Mouse (Mus musculus) frontal cortex, adult 2 months (tissue): ENCODE data around the gene Lgals7. TPM values are rescaled to one million over a fixed set of nuclear protein-coding genes. Genes with fewer than 3 reads are reported as not detected.

Experiments used
- DNase-seq, 2 experiments: peaks; one replicate each; pipeline ENCODE4 v3.0.0; 2022; ENCODE audit warnings: low spot score in 1 of 2; ENCODE audit errors: extremely low spot score in 1 of 2
- polyA plus RNA-seq: library from polyadenylated mRNA; depleted of rRNA; stranded (reverse); fragments of >200 nt; gene quantifications from 2 replicates; pipeline ENCODE4 v1.2.3, GENCODE M21; 2012

The Lgals7 gene
- polyA plus RNA-seq, 1 experiment = 0.70 TPM

GRCm38 (mm10) chr7:28829821-28830220 lies 33.8 kb upstream of the Lgals7 start:
- DNase-seq = no peak

DNA sequence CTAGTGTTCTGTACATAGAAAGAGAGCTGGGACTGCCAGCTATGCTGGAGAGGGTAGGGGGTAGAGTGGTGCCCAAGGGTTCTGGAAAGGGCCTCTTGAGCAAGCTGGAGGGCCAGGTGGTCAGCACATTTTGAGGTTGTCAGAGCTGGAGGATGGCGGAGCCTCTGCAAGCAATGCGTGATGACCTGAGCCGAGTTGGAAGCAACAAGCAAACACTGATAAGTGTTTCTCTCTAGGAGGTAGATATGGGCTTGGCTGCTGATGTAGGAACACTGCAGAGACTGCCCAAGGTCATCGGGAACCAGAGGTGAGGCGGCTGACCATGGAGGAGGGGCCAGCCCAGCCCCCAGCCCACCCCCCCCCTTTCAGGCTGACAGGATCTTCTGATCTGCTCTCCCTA lies 32.7 kb upstream of the Lgals7 start:
- no peak for DNase-seq

- DNase-seq = peak in 1 of 2 experiments; percentile 0
These were observed 32.1 kb upstream of the Lgals7 start for GRCm38 (mm10) chr7:28831411-28832125.

DNA sequence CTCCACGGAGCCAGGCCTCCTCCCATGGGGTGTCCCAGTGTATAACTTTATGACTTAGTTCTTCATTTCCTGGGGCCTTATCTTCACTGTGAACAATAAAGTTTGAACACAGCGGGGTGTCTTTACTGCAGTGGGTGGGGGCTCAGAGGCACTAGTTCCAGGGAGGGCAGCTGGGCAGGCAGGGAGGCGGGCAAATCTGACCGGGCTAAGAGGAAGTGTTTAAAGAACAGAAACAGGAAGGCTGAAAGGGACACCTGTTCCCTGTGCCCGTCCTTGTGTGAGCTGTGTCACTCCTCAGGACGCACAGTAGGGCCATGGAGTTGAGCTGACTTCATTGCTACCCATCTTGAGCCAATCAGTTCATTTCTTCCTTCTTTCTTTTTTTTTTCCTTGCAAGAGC lies 31.5 kb upstream of the Lgals7 start:
- no peak for DNase-seq

DNA sequence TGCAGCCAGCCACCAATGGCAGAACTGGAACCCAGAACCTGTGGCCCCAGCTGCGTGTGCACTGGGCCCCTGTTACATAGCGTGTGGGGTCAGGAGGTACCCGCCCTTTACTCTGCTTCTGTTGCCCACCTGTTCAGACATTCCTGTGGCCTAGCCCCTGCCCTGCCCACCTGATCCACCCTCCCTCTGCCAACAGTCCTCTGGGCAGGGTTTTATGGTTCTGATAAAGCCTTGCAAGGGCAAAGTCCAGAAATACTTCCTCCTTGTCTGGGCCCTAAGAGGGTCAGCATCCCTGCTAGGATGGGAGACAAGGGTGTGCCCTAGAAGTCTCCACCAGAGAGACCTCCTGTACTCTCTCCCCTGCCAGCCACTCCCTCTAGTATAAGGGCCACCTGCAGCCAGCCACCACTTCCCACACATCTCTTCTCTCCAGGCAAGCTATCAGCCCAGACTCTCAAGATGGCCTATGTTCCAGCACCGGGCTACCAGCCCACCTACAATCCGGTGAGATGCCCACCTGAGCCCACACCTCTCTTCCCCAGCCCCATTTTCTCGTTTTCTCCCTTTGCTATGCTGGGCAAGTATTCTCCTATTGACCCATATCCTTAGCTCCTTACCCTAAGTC lies 29.8 kb upstream of the Lgals7 start, which contains the start of gene Lgals4:
TSS of gene Lgals4 (plus strand) at position 132 of the 625 bp plus-strand sequence.
- no peak for DNase-seq

GRCm38 (mm10) chr7:28836936-28837335 lies 26.7 kb upstream of the Lgals7 start:
- DNase-seq = no peak

GRCm38 (mm10) chr7:28838331-28838730 lies 25.3 kb upstream of the Lgals7 start:
- no peak for DNase-seq

GRCm38 (mm10) chr7:28847273-28847672 lies 16.4 kb upstream of the Lgals7 start:
- DNase-seq = no peak

- no peak for DNase-seq
These were observed 13.9 kb upstream of the Lgals7 start for GRCm38 (mm10) chr7:28849700-28850236.

GRCm38 (mm10) chr7:28850642-28851041 lies 13.0 kb upstream of the Lgals7 start:
- DNase-seq = no peak

- DNase-seq = no peak
These were observed 3.7 kb upstream of the Lgals7 start for GRCm38 (mm10) chr7:28859953-28860352.

GRCm38 (mm10) chr7:28860898-28861297 lies 2.8 kb upstream of the Lgals7 start:
- DNase-seq = no peak

DNA sequence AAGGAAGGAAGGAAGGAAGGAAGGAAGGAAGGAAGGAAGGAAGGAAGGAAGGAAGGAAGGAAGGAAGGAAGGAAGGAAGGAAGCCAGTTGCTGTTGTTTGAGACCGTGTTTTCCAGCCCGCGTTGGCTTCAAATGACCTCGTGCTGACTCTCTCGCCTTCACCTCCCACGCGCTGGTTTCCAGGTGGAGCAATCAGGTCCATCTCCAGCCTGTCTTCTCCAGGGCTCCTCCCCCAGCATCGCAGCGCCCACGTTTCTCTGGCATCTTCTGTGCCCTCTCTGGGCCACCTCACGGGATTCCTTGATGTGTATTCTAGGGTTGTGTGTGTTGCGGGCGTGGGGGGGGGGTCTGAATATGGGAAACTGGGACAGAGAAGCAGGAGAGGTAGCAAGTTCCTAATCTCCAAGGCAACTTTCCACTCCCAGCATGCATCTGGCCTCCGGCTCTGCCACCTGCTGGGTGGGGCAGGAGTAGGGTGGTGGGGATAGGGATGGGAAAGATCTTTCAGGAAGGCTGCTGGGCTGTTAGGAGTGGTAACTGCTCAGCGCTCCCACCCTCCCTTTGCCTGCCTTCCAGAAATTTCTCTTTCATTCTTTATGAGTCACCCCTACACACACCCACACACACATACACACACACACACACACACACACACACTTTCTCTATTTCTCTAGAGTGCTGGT lies 695 bp upstream of the Lgals7 start:
- DNase-seq = peak; percentile 57 to 77

- DNase-seq = no peak
These were observed 666 bp downstream of the Lgals7 start for GRCm38 (mm10) chr7:28864288-28864750.

DNA sequence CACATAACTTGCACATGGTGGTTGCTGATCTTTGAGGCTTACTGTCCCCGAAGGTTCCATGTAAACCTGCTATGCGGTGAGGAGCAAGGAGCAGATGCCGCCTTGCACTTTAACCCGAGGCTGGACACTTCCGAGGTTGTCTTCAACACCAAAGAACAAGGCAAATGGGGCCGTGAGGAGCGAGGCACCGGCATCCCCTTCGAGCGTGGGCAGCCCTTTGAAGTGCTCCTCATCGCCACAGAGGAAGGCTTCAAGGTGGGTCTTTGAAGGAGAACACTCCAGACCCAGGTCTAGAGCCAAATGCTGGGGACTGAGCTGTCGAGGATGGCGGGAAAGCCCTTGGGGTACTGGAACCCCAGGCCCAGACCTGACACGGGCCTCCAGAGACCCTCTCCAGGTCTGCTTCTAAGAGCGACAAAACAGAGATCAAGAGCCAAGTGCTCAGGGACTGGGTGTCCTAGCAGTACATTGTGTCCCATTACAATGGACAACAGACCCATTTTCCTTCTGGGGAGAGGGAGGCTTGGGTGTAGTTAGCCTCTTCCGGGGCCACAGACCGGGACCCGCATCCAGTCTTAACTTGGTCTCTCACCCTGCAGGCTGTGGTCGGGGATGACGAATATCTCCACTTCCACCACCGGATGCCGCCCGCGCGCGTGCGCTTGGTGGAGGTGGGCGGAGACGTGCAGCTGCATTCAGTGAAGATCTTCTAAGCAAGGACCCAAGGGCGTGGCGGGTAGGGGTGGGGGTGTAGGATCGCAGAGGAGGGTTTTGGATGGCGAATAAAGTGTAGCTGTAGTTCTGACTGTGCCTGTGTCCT lies 2.0 kb downstream of the Lgals7 start:
- peak; percentile 69 to 91 for DNase-seq

DNA sequence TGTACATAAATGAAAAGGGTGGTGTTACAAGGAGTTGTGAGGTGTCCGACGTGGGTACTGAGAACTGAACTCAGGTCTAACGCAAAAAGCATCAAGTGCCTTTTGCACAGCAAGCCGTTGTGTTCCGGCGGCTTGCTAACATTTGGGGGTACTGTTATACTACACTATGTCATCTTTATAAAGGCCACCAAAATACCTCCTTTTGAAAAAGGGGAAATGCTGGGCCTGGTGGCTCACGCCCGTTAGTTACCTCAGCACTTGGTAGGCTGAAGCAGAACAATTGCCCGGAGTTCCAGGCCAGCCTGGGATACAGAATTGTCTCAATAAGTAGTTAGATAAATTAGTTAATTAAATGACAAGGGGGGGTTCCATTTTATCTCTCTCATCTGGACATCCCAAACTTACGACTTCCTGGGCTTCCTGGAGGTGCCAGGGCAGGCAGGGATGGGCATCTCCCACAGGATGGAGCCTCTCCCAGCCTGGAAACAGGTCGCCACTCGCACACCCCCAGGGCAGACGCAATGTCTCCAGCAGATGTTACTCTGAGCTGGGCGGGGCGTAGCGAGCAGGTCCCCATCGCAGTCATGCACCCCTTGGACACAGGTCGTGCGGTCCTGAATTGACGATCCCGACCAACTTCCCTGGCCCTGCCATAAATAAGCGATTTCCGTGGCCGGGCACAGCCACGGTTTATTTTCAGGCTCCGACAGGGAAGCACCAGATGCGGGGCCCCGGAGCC lies 3.3 kb downstream of the Lgals7 start:
- no peak for DNase-seq

DNA sequence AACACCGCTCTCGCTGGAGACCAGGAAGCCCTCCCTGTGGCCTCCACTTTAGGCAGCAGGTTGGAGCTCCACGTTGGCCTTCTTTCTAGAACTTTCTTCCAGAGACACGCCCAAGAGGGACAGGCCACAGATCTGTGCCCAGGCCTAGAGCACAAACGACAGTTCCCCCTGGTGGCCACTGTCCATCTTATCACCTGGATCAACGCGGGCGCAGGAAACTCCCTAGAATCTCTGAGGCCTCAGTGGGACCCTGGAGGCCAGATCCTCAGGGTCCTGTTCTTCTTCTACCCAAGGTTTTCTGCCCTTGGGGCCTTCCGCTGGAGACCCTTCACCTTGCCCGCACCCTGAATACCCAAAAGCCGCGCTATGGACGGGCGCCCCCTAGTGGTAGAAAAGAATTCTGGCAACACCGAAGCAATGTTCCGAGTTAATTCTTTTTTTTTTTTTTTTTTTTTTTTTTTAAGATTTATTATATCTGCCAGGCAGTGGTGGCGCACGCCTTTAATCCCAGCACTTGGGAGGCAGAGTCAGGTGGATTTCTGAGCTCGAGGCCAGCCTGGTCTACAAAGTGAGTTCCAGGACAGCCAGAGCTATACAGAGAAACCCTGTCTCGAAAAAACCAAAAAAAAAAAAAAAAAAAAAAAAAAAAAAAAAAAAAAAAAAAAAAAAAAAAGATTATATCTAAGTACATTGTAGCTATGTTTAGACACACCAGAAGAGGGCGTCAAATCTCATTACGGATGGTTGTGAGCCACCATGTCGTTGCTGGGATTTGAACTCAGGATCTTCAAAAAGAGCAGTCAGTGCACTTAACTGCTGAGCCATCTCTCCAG lies 4.1 kb downstream of the Lgals7 start:
- peak in 1 of 2 experiments; percentile 77 for DNase-seq

- no peak for DNase-seq
These were observed 7.4 kb downstream of the Lgals7 start for GRCm38 (mm10) chr7:28870901-28871664.
